Mouse (Mus musculus) liver, embryonic 14.5 days (tissue): ENCODE data around the gene Adh7.

ENCODE experiments used
- CTCF ChIP-seq: IDR thresholded peaks from 2 replicates; pipeline ENCODE4 v1.5.1; 2016; ENCODE audit warnings: antibody characterized with exemption, low read depth, control low read depth
- EP300 ChIP-seq: IDR thresholded peaks from 2 replicates; pipeline ENCODE4 v1.6.1; 2016; ENCODE audit warnings: antibody characterized with exemption, low read depth

DNA sequence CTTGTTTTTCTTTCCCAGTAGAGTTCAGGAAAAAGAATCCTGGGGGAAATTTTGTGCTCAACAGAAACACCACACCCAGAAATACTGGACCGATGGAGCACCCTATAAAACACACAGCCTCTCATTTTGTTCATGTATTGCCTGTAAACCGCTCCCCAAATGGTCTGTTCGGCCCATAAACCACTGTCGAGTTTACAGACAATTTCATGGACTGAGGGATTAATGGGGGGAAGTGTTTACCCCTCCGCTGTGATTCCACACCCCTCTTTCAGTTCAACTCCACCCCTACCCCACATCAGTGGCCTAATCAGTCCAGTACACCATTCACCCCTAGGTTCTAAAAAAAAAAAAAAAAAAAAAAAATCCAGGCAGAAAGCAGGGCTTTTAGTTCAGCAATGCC, 23.4 kb downstream of the Adh7 start:
- TF ChIP-seq CTCF (no peak), EP300 (no peak)
